Mouse (Mus musculus) C2C12 (cell line): Measurements from ENCODE around the gene Abca1. TPM values are rescaled to one million over a fixed set of nuclear protein-coding genes. Genes with fewer than 3 reads are reported as not detected.

Experiments
- H3K27me3 ChIP-seq: one replicate; pipeline ENCODE4 v1.6.1; 2011; ENCODE audit not compliant: control insufficient read depth, insufficient read depth, insufficient read length
- H3K36me3 ChIP-seq: one replicate; pipeline ENCODE4 v1.6.1; 2011; ENCODE audit not compliant: control insufficient read depth, insufficient read depth
- H3K4me3 ChIP-seq: one replicate; pipeline ENCODE4 v1.5.1; 2011; ENCODE audit warnings: mild to moderate bottlenecking, control low read depth; ENCODE audit not compliant: poor library complexity, insufficient read depth, severe bottlenecking
- H3K79me2 ChIP-seq: one replicate; pipeline ENCODE4 v1.6.1; 2011; ENCODE audit not compliant: control insufficient read depth, insufficient read depth
- H3K79me3 ChIP-seq: one replicate; pipeline ENCODE4 v1.6.1; 2011; ENCODE audit warnings: low read depth, control low read depth
- H3ac ChIP-seq: one replicate; pipeline ENCODE3; 2011; ENCODE audit warnings: low read depth; ENCODE audit not compliant: control insufficient read depth, insufficient read length
- CEBPB ChIP-seq: IDR thresholded peaks from one replicate; pipeline ENCODE4 v1.6.1; 2011; ENCODE audit warnings: low read depth, mild to moderate bottlenecking, control low read depth, moderate library complexity
- CTCF ChIP-seq: IDR thresholded peaks from one replicate; pipeline ENCODE4 v1.5.1; 2011; ENCODE audit not compliant: control insufficient read depth, insufficient read depth, insufficient read length
- FOSL1 ChIP-seq: IDR thresholded peaks from one replicate; pipeline ENCODE4 v1.8.0; 2011; ENCODE audit warnings: mild to moderate bottlenecking, low read length; ENCODE audit not compliant: poor library complexity, insufficient read depth, severe bottlenecking
- MAX ChIP-seq: IDR thresholded peaks from one replicate; pipeline ENCODE4 v1.6.1; 2011; ENCODE audit warnings: mild to moderate bottlenecking, control low read depth
- MYOD1 ChIP-seq: IDR thresholded peaks from one replicate; pipeline ENCODE4 v1.6.1; 2011; ENCODE audit warnings: low read depth; ENCODE audit not compliant: control insufficient read depth, insufficient read length
- MYOG ChIP-seq: IDR thresholded peaks from one replicate; pipeline ENCODE4 v1.6.1; 2011; ENCODE audit not compliant: control insufficient read depth, insufficient read length; ENCODE audit errors: extremely low read depth
- USF1 ChIP-seq: IDR thresholded peaks from one replicate; pipeline ENCODE4 v1.6.1; 2011; ENCODE audit warnings: low read depth, mild to moderate bottlenecking, control low read depth, moderate library complexity
- polyA plus RNA-seq: library from polyadenylated mRNA; unstranded; fragments of >200 nt; fragmentation: generic; extraction: Trizol; gene quantifications from one replicate; pipeline ENCODE4 v1.2.1, GENCODE M21; 2012; ENCODE audit warnings: missing spikeins

The Abca1 gene
- polyA plus RNA-seq, 1 experiment = 0.07 TPM

GRCm38 (mm10) chr4:53015024-53015423, 144.7 kb downstream of the Abca1 start:
- no peak for TF ChIP-seq CTCF
- TF ChIP-seq CEBPB = no peak
- no peak for TF ChIP-seq USF1
- no peak for TF ChIP-seq MYOG
- TF ChIP-seq MYOD1 = no peak
- no peak for TF ChIP-seq FOSL1
- no peak for TF ChIP-seq MAX
- H3K79me2 ChIP-seq = peaks cover 5% of the 10 kb centered on the region
- H3K4me3 ChIP-seq = no peak overlapping the region

GRCm38 (mm10) chr4:53014421-53014820, 145.3 kb downstream of the Abca1 start:
- H3ac ChIP-seq = no peak overlapping the region
- no peaks in the 10 kb centered on the region for H3K27me3 ChIP-seq
- no peaks in the 10 kb centered on the region for H3K79me3 ChIP-seq
- H3K79me2 ChIP-seq = peaks cover 5% of the 10 kb centered on the region
- no peak for TF ChIP-seq MAX
- no peak for TF ChIP-seq FOSL1
- no peak for TF ChIP-seq CEBPB
- TF ChIP-seq USF1 = no peak
- no peak for TF ChIP-seq MYOG
- no peak for TF ChIP-seq CTCF
- TF ChIP-seq MYOD1 = no peak
- no peak overlapping the region for H3K4me3 ChIP-seq
- peaks cover 41% of the 10 kb centered on the region for H3K36me3 ChIP-seq

More at GRCm38 (mm10) chr4:53015024-53015423, 144.7 kb downstream of the Abca1 start:
- Histone ChIP-seq H3K27me3 (no peaks in the 10 kb centered on the region), H3ac (no peak overlapping the region), H3K79me3 (no peaks in the 10 kb centered on the region), H3K36me3 (peaks cover 41% of the 10 kb centered on the region)

- H3K36me3 ChIP-seq = peaks cover 21% of the 10 kb centered on the region
- peak within 1 kb of the TSS; percentile 72 for H3ac ChIP-seq
- H3K27me3 ChIP-seq = no peaks in the 10 kb centered on the region
- peaks cover 5% of the 10 kb centered on the region for H3K79me2 ChIP-seq
- H3K79me3 ChIP-seq = no peaks in the 10 kb centered on the region
- TF ChIP-seq FOSL1 (no peak), MAX (peak; percentile 46)
- peak within 1 kb of the TSS; percentile 25 for H3K4me3 ChIP-seq
Measured at GRCm38 (mm10) chr4:53011732-53012361, 147.8 kb downstream of the Abca1 start, which contains the start of gene Nipsnap3b. Gene Nipsnap3b (plus strand): TSS chr4:53011880.

- Histone ChIP-seq H3K27me3 (no peaks in the 10 kb centered on the region), H3K4me3 (no peak overlapping the region), H3ac (no peak overlapping the region), H3K79me2 (peaks cover 5% of the 10 kb centered on the region), H3K79me3 (no peaks in the 10 kb centered on the region), H3K36me3 (peaks cover under 1% of the 10 kb centered on the region)
- TF ChIP-seq FOSL1 (no peak), MYOD1 (no peak), CEBPB (no peak), CTCF (no peak), MYOG (no peak), USF1 (no peak), MAX (no peak)
Measured at GRCm38 (mm10) chr4:53009871-53010270, 149.8 kb downstream of the Abca1 start.

- TF ChIP-seq USF1 (no peak), MAX (no peak), FOSL1 (no peak), CEBPB (no peak), MYOD1 (no peak), MYOG (no peak), CTCF (no peak)
- Histone ChIP-seq H3K79me3 (no peaks in the 10 kb centered on the region), H3K36me3 (no peaks in the 10 kb centered on the region), H3K27me3 (no peaks in the 10 kb centered on the region), H3K4me3 (no peak overlapping the region), H3K79me2 (peaks cover 5% of the 10 kb centered on the region), H3ac (no peak overlapping the region)
Measured at GRCm38 (mm10) chr4:53009183-53009582, 150.5 kb downstream of the Abca1 start.

- Histone ChIP-seq H3K27me3 (no peaks in the 10 kb centered on the region), H3K4me3 (no peak overlapping the region), H3K36me3 (no peaks in the 10 kb centered on the region), H3K79me3 (no peaks in the 10 kb centered on the region), H3ac (no peak overlapping the region), H3K79me2 (no peaks in the 10 kb centered on the region)
- no peak for TF ChIP-seq MAX
- TF ChIP-seq CTCF = no peak
- no peak for TF ChIP-seq MYOD1
- TF ChIP-seq FOSL1 = no peak
Measured at GRCm38 (mm10) chr4:53000154-53000553, 159.5 kb downstream of the Abca1 start.
